In the genomic region with DNA sequence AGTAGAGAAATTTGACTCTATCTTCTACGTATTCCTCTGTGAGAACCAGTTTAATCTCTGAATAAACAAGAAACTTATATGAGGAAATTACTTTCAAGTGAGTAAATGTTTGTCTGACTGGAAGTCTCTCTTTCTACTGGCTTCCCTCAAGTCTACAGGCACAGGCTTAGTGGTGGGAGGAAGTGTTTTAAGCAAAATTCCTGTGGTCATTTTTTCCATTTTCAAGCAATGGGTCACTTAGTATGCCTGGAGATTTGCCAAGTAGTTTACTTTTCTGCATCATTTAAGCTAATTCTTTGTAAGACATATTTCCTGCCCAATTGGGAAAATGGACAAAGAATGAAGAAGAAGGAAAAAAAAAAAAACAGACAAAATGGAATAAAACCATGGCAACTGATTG, we compare ENCODE assay signal across 23 mouse cellular contexts.
DNase-seq lines count a peak whose midpoint lies in the region; ATAC-seq and TF ChIP-seq lines count a peak whose summit lies in the region.
"Had no signal": no experiment of that assay in that cellular context is flagged by ENCODE, and none has a peak within 500 bp of the region (broad histone marks: within the 10 kb centered on the region; RNA-seq: fewer than 3 reads in every experiment).

No protein-coding gene starts in this region.

- no peaks in the 10 kb centered on the region for H3K79me3 ChIP-seq in C2C12 (ENCODE audit: low read depth)

- no peak overlapping the region for H3K27ac ChIP-seq in embryonic facial prominence, embryonic 14.5 days (replicated peaks; ENCODE audit: low read depth, low read length)
- H3K27ac ChIP-seq in embryonic facial prominence, embryonic 10.5 days (replicated peaks): no peak overlapping the region
- H3K27ac ChIP-seq in lung, embryonic 16.5 days (ENCODE audit: low read length): no peak overlapping the region
- H3K27ac ChIP-seq: hindbrain, embryonic 10.5 days; hindbrain, embryonic 15.5 days; limb, embryonic 12.5 days; macrophage; midbrain, embryonic 15.5 days had no signal

- 0 out of 2 replicates have a peak, but pooled peaks cover 5% of the 10 kb centered on the region for H3K4me1 ChIP-seq in embryonic facial prominence, embryonic 14.5 days (ENCODE audit: control insufficient read depth, insufficient read depth, low read length)
- H3K4me1 ChIP-seq in embryonic facial prominence, embryonic 10.5 days: no peaks in the 10 kb centered on the region
- no peaks in the 10 kb centered on the region for H3K4me1 ChIP-seq in lung, embryonic 16.5 days (replicated peaks; ENCODE audit: control insufficient read depth, insufficient read depth, low read length)
- H3K4me1 ChIP-seq: hindbrain, embryonic 10.5 days; hindbrain, embryonic 15.5 days; limb, embryonic 12.5 days; midbrain, embryonic 15.5 days had no signal

- no peaks in the 10 kb centered on the region for H3K27me3 ChIP-seq in embryonic facial prominence, embryonic 14.5 days (replicated peaks; ENCODE audit: control insufficient read depth, insufficient read depth, low read length)
- no peaks in the 10 kb centered on the region for H3K27me3 ChIP-seq in embryonic facial prominence, embryonic 10.5 days (replicated peaks; ENCODE audit: low read depth, poor library complexity, severe bottlenecking)
- H3K27me3 ChIP-seq in lung, embryonic 16.5 days (ENCODE audit: control insufficient read depth, insufficient read depth, low read depth, low read length): no peaks in the 10 kb centered on the region
- no peaks in the 10 kb centered on the region for H3K27me3 ChIP-seq in C2C12 (ENCODE audit: control insufficient read depth, insufficient read depth, insufficient read length)
- H3K27me3 ChIP-seq: hindbrain, embryonic 15.5 days; limb, embryonic 12.5 days; midbrain, embryonic 15.5 days had no signal

- no peak for ATAC-seq in embryonic facial prominence, embryonic 14.5 days (ENCODE audit: low read depth)
- 0 out of 2 replicates have a peak, but pooled peaks have one; percentile 17 for ATAC-seq in lung, embryonic 16.5 days (ENCODE audit: low read depth)
- ATAC-seq: CD4-positive, CD25-positive, alpha-beta regulatory T cell, adult 4 months; forebrain, postnatal 0 days; inflammation-experienced regulatory T-cells, adult 6 months; midbrain, embryonic 15.5 days had no signal

- no peak overlapping the region for H3ac ChIP-seq in C2C12 (ENCODE audit: control insufficient read depth, insufficient read length, low read depth)

- DNase-seq in embryonic facial prominence, embryonic 14.5 days (ENCODE audit: low spot score): peak; percentile 80
- DNase-seq in embryonic facial prominence, embryonic 10.5 days (ENCODE audit: low spot score): no peak
- no peak for DNase-seq in lung, postnatal 14 days
- peak; percentile 63 for DNase-seq in fibroblast of lung, adult 2 months (ENCODE audit: low read depth)
- no peak for DNase-seq in spleen, postnatal 10 days (ENCODE audit: low spot score in 2 of 2)
- DNase-seq in frontal cortex, postnatal 14 days (ENCODE audit: low spot score in 2 of 2): no peak
- DNase-seq: adrenal gland, adult 8-10 months; cerebellum, adult 2 months; cerebellum, postnatal 14 days; forebrain, postnatal 0 days; gastrocnemius, postnatal 10 days; kidney, adult 11 months; right cerebral cortex, postnatal 25 days had no signal

- H3K9me3 ChIP-seq in embryonic facial prominence, embryonic 14.5 days (ENCODE audit: control insufficient read depth, low read length): no peaks in the 10 kb centered on the region
- H3K9me3 ChIP-seq in embryonic facial prominence, embryonic 10.5 days: no peaks in the 10 kb centered on the region
- no peaks in the 10 kb centered on the region for H3K9me3 ChIP-seq in lung, embryonic 16.5 days (ENCODE audit: control insufficient read depth, low read length)
- H3K9me3 ChIP-seq: hindbrain, embryonic 10.5 days; hindbrain, embryonic 15.5 days; limb, embryonic 12.5 days; midbrain, embryonic 15.5 days had no signal

- no peak overlapping the region for H3K4me2 ChIP-seq in embryonic facial prominence, embryonic 14.5 days (ENCODE audit: low read depth, low read length)
- no peak overlapping the region for H3K4me2 ChIP-seq in lung, embryonic 16.5 days (ENCODE audit: low read depth, low read length)
- H3K4me2 ChIP-seq: hindbrain, embryonic 15.5 days; limb, embryonic 12.5 days; liver, embryonic 11.5 days; midbrain, embryonic 15.5 days had no signal

- WGBS in embryonic facial prominence, embryonic 14.5 days: 32% methylated on average over 1 of the region's 1 CpGs
- 66% methylated on average over 1 of the region's 1 CpGs for WGBS in embryonic facial prominence, embryonic 10.5 days
- 9% methylated on average over 1 of the region's 1 CpGs for WGBS in lung, embryonic 16.5 days

- H3K36me3 ChIP-seq in embryonic facial prominence, embryonic 14.5 days (ENCODE audit: control insufficient read depth, insufficient read depth, low read length): no peaks in the 10 kb centered on the region
- H3K36me3 ChIP-seq in embryonic facial prominence, embryonic 10.5 days (replicated peaks): no peaks in the 10 kb centered on the region
- H3K36me3 ChIP-seq in lung, embryonic 16.5 days (ENCODE audit: control insufficient read depth, insufficient read depth, low read length): no peaks in the 10 kb centered on the region
- no peaks in the 10 kb centered on the region for H3K36me3 ChIP-seq in C2C12 (ENCODE audit: control insufficient read depth, insufficient read depth)
- H3K36me3 ChIP-seq: hindbrain, embryonic 10.5 days; hindbrain, embryonic 15.5 days; limb, embryonic 12.5 days; midbrain, embryonic 15.5 days had no signal

- H3K4me3 ChIP-seq in embryonic facial prominence, embryonic 14.5 days (ENCODE audit: low read depth, low read length): no peak overlapping the region
- H3K4me3 ChIP-seq in embryonic facial prominence, embryonic 10.5 days: no peak overlapping the region
- H3K4me3 ChIP-seq in lung, embryonic 16.5 days (ENCODE audit: low read length): no peak overlapping the region
- no peak overlapping the region for H3K4me3 ChIP-seq in C2C12 (ENCODE audit: insufficient read depth, poor library complexity, severe bottlenecking)
- H3K4me3 ChIP-seq: hindbrain, embryonic 10.5 days; hindbrain, embryonic 15.5 days; limb, embryonic 12.5 days; midbrain, embryonic 15.5 days had no signal

- H3K9ac ChIP-seq in embryonic facial prominence, embryonic 14.5 days (ENCODE audit: low read depth, low read length): no peak overlapping the region
- H3K9ac ChIP-seq in lung, embryonic 16.5 days (ENCODE audit: low read length): no peak overlapping the region
- H3K9ac ChIP-seq: forebrain, postnatal 0 days; hindbrain, embryonic 15.5 days; limb, embryonic 12.5 days; midbrain, embryonic 15.5 days had no signal

- no peak for TF ChIP-seq CTCF in C2C12 (IDR thresholded peaks at IDR 0.05; ENCODE audit: control insufficient read depth, insufficient read depth, insufficient read length)

- no peaks in the 10 kb centered on the region for H3K79me2 ChIP-seq in C2C12 (ENCODE audit: control insufficient read depth, insufficient read depth)

TF ChIP-seq in C2C12, 6 proteins besides CTCF, POLR2A, EP300 and RAD21:
- TF ChIP-seq FOSL1 (IDR thresholded peaks at IDR 0.05; ENCODE audit: insufficient read depth, low read length, poor library complexity, severe bottlenecking) (peak; percentile 85), MYOD1 (IDR thresholded peaks at IDR 0.05; ENCODE audit: control insufficient read depth, insufficient read length, low read depth) (no peak), USF1 (IDR thresholded peaks at IDR 0.05; ENCODE audit: low read depth) (no peak), MAX (IDR thresholded peaks at IDR 0.05) (no peak), MYOG (IDR thresholded peaks at IDR 0.05; ENCODE audit: control insufficient read depth, extremely low read depth, insufficient read length) (no peak)

Comparison
In these comparisons a context has a peak if more than half of its experiments do, and no peak if none do; other contexts are left out.
1. DNase-seq: peak in embryonic facial prominence, embryonic 14.5 days (single experiment) and fibroblast of lung, adult 2 months (single experiment); none in embryonic facial prominence, embryonic 10.5 days (single experiment), lung, postnatal 14 days (single experiment), spleen, postnatal 10 days (0 of 2) and frontal cortex, postnatal 14 days (0 of 2).